Mouse (Mus musculus): ENCODE data around the gene Cplane1. TPM values are rescaled to one million over a fixed set of nuclear protein-coding genes. Genes with fewer than 3 reads are reported as not detected.
"Not testable (repeated sequence)": the region's sequence is repeated elsewhere in the genome, so short reads cannot be mapped to it uniquely, and the experiment has no call there.

The Cplane1 gene
- polyA plus RNA-seq, 1 experiment from 2014 or later, result 4.7 TPM

DNA sequence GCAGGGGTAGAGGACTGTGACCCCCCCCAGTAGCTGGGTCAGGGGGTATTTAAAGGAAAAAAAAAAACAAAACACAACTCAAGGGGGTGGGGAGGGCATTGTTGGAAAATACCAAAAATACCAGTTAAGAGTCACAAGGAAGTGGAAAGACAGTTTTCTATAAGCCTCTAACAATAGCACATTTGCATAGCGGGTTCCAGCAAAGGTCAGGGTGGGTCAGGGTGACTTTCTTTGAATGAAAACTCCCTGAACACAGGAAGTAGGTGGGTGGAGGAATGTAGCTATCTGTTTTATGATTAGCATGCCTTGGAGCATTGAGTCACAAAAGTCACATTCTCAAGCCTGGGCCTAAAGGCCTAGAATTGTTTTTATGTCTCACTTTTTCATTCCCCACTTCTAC is 65.3 kb downstream of the Cplane1 start:
- H3K4me2 ChIP-seq; H3K4me3 ChIP-seq; H3K27ac ChIP-seq (replicated peaks); ATAC-seq (ENCODE audit: extremely low read depth, insufficient number of reproducible peaks, low FRiP score, low TSS enrichment); H3K9ac ChIP-seq; H3K9me3 ChIP-seq; H3K27me3 ChIP-seq (replicated peaks); H3K4me1 ChIP-seq: not testable (repeated sequence)
- peaks cover 92% of the 10 kb centered on the region for H3K36me3 ChIP-seq
- 76% methylated on average over 1 of the region's 1 CpGs for WGBS

DNA sequence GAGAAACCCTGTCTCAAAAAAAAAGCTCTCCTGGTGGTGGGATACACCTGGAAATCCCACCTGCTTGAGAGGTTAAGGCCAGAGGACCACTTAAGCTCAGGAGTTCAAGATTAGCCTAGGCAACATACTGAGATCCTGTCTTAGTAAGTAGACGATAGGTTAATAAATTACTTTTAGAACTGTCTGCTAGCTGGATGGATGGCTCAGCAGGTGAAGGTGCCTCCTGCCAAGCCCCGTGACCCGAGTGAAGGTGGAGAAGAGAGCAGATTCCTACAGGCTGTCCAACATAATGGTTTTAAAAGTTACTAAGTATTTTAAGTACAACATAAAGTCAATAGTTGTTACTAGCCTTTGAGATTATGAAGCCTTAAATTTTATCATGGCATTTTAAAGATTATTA is 97.0 kb downstream of the Cplane1 start:
- H3K9me3 ChIP-seq, result no peaks in the 10 kb centered on the region
- ATAC-seq (ENCODE audit: extremely low read depth, insufficient number of reproducible peaks, low FRiP score, low TSS enrichment), result no peak
- H3K36me3 ChIP-seq, result peaks cover 83% of the 10 kb centered on the region
- H3K4me1 ChIP-seq, result no peaks in the 10 kb centered on the region
- no peak overlapping the region for H3K4me2 ChIP-seq
- H3K4me3 ChIP-seq, result no peak overlapping the region
- H3K27me3 ChIP-seq (replicated peaks), result no peaks in the 10 kb centered on the region
- H3K9ac ChIP-seq, result no peak overlapping the region
- 84% methylated on average over 3 of the region's 3 CpGs for WGBS
- H3K27ac ChIP-seq (replicated peaks), result no peak overlapping the region

DNA sequence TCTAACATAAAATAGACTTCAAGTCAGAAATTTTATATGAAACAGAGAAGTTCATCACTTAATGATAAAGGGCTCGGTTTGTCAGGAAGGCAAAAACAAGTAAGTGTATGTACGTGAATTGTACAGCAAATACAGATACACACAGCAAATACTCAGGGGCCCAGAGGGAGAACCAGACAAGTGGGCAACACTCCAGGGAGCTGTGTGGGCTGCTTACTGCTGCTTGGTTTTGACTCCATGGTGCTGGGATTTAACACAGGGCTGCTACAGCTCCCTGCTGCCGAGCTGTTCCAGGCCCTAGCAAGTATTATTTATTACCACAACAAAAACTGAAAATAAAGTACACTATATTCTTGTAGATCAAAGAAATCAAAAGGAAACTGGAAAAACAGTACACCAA is 98.3 kb downstream of the Cplane1 start:
- ATAC-seq (ENCODE audit: extremely low read depth, insufficient number of reproducible peaks, low FRiP score, low TSS enrichment), result no peak

DNA sequence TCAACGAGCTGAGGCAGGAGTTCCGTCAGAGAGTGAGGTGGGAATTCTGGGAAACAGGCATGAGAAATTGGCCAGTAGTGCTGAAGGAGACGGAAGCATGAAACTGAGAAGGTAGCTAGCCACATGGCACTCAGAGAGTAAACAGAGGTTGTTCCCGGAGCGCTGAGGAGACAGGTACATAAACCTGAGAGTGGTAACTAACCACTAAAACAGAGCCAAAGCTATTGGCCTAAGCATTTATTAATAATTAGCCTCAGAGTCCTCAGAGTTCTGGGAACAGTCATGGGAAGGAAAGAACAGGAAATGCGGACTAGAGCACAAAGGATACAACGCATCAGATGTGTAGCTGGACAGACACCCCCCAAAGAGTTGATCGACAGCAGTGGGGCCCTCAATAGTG is 99.3 kb downstream of the Cplane1 start:
- 87% methylated on average over 8 of the region's 8 CpGs for WGBS
- Histone ChIP-seq H3K4me1 (no peaks in the 10 kb centered on the region), H3K4me2 (no peak overlapping the region), H3K9ac (no peak overlapping the region), H3K27me3 (replicated peaks) (no peaks in the 10 kb centered on the region), H3K36me3 (peaks cover 89% of the 10 kb centered on the region), H3K9me3 (no peaks in the 10 kb centered on the region), H3K4me3 (no peak overlapping the region), H3K27ac (replicated peaks) (no peak overlapping the region)
- ATAC-seq (ENCODE audit: extremely low read depth, insufficient number of reproducible peaks, low FRiP score, low TSS enrichment), result no peak

More for the DNA sequence above, 98.3 kb downstream of the Cplane1 start:
- Histone ChIP-seq H3K36me3 (peaks cover 88% of the 10 kb centered on the region), H3K4me2 (no peak overlapping the region), H3K4me1 (no peaks in the 10 kb centered on the region), H3K4me3 (no peak overlapping the region), H3K27me3 (replicated peaks) (no peaks in the 10 kb centered on the region), H3K9ac (no peak overlapping the region), H3K9me3 (no peaks in the 10 kb centered on the region), H3K27ac (replicated peaks) (no peak overlapping the region)
- WGBS, result 85% methylated on average over 3 of the region's 3 CpGs

DNA sequence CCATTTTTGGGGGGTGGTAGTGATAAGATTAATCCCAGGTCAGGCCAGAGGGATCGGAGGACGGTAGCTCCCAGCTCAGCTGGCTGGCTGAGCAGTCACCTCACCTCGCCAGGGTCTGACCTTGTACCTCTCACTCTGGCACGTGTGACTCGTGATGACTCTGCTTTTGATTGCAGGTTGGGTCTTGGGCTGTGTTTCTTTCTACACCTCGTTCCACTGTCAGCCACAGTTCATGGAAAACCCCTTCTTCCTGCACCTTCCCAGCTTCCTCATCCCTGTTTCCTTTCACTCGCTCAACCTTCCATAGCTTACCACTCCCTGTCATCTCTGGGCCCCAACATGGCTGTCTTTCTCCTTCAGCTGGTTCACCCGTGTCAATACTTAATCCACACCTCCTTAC is 103.0 kb downstream of the Cplane1 start:
- no peak overlapping the region for H3K27ac ChIP-seq (replicated peaks)
- H3K4me1 ChIP-seq, result no peaks in the 10 kb centered on the region
- ATAC-seq (ENCODE audit: extremely low read depth, insufficient number of reproducible peaks, low FRiP score, low TSS enrichment), result no peak
- no peak overlapping the region for H3K4me2 ChIP-seq
- peaks cover 78% of the 10 kb centered on the region for H3K36me3 ChIP-seq
- no peak overlapping the region for H3K9ac ChIP-seq
- 65% methylated on average over 8 of the region's 8 CpGs for WGBS
- H3K27me3 ChIP-seq (replicated peaks), result no peaks in the 10 kb centered on the region
- 0 out of 2 replicates have a peak, but pooled peaks cover 5% of the 10 kb centered on the region for H3K9me3 ChIP-seq
- H3K4me3 ChIP-seq, result no peak overlapping the region

DNA sequence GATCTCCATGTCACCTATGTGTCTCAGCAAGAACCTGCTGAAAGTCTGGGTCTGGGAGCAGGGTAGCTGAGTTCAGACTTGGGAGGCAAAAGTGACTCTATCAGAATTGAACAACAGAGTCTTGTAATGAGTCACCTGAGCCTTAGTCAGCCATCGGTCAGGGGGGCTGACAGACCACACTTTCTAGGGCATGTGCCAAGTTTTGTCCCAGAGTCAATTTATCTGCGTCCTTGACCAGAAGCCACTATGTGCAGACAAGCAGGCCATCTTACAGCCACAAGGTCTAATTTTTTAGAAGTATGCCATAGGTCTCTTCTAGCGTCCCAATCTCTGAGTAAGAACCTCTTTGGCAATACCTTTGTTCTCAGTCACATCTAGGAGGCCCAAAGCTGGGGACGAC is 109.0 kb downstream of the Cplane1 start:
- H3K27ac ChIP-seq (replicated peaks); H3K9ac ChIP-seq; H3K9me3 ChIP-seq; ATAC-seq (ENCODE audit: extremely low read depth, insufficient number of reproducible peaks, low FRiP score, low TSS enrichment); H3K4me1 ChIP-seq; H3K4me3 ChIP-seq; H3K27me3 ChIP-seq (replicated peaks); H3K4me2 ChIP-seq: not testable (repeated sequence)
- 73% methylated on average over 4 of the region's 4 CpGs for WGBS
- peaks cover 25% of the 10 kb centered on the region for H3K36me3 ChIP-seq

DNA sequence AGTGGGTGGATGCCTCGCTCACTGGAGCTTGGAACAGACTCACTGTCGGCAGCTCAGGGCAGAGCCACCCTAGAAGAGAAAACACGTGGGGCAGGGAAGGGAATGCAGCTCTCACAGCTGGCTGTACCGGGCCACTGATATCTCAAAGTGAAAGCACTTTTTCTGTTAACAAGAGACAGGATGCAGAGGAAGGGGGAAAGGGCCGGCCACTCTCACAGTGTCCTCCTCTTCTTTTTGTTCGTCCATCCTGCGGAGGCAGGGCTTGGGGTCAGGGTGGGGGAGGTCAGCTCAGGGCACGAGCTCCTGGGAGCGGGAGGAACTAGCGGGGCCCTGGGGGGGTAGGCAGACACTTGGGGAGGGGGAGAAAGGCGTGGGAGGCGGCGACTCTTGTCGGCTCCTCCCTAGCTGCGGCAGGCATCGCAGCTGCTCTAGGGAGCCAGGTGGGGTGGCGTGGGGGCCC is 110.4 kb downstream of the Cplane1 start:
- H3K4me3 ChIP-seq, result peak overlapping the region; percentile 57

DNA sequence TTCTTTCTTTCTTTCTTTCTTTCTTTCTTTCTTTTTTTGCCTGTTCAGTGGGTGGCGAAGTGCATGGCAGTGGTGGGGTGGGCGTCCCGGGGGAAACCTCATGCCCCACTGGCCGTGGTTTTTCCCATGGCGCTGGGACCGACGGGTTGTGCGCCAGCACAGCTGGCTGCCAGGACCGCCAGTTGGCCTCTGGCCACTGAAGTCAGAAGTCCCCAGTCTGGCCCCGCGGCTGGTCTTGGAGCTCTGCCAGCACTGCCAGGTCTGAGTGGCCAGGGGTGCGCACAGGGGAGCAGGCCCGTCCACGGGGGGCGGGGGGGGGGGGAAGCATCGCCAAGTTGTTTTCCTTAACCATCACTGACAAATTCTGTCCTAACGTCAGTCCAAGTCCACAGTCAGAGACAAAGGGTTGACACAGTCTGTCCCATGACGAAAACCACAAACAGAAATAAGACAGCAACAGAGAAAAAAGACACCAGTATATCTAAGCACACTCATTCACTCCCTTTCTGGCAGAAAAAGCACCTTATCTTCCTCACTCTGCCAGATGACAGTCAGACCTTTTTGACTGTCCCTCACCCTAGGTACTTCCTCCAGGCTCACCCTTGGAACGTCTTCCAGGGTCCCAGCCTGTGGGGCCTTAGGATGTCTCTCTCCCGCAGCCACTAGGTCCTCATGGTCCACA is 111.2 kb downstream of the Cplane1 start:
- Histone ChIP-seq H3K27me3 (replicated peaks) (no peaks in the 10 kb centered on the region), H3K4me1 (0 out of 2 replicates have a peak, but pooled peaks cover 3% of the 10 kb centered on the region), H3K9me3 (0 out of 2 replicates have a peak, but pooled peaks cover 5% of the 10 kb centered on the region), H3K4me2 (peak overlapping the region; percentile 77), H3K4me3 (peak overlapping the region; percentile 57), H3K27ac (replicated peaks) (no peak overlapping the region), H3K36me3 (peaks cover 6% of the 10 kb centered on the region), H3K9ac (peak overlapping the region; percentile 56; the same call in 1 of the 2 replicates)
- WGBS, result 44% methylated on average over 20 of the region's 20 CpGs
- peak; percentile 63; the same call in 1 of the 2 replicates for ATAC-seq (ENCODE audit: extremely low read depth, insufficient number of reproducible peaks, low FRiP score, low TSS enrichment)

More for the DNA sequence above, 110.4 kb downstream of the Cplane1 start:
- 29% methylated on average over 16 of the region's 17 CpGs for WGBS
- peak overlapping the region; percentile 77 for H3K4me2 ChIP-seq
- H3K36me3 ChIP-seq, result peaks cover 13% of the 10 kb centered on the region
- 0 out of 2 replicates have a peak, but pooled peaks cover 3% of the 10 kb centered on the region for H3K4me1 ChIP-seq
- 0 out of 2 replicates have a peak, but pooled peaks cover 5% of the 10 kb centered on the region for H3K9me3 ChIP-seq
- peak overlapping the region; percentile 78 for H3K9ac ChIP-seq
- H3K27me3 ChIP-seq (replicated peaks), result no peaks in the 10 kb centered on the region
- H3K27ac ChIP-seq (replicated peaks), result peak overlapping the region; percentile 61
- ATAC-seq (ENCODE audit: extremely low read depth, insufficient number of reproducible peaks, low FRiP score, low TSS enrichment), result no peak; the same call in 1 of the 2 replicates

DNA sequence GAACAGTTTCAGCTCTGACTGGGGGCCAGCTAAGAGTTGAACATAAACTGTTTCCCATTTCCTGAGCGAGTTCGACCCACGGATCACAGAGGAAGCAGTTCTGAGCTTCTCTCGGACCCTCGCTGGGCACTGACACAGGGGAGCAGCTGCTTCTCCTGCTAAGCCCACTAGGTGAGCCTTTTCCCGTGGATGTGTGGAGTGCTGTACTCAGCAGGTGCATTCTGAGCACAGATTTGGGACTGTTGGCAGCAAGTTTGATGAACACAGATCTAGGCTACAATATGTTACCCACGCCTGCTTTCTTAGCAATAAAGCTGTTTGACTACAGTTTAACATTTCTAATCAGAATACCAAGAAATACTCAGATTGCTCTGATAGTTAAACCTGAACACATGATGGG is 112.8 kb downstream of the Cplane1 start:
- no peaks in the 10 kb centered on the region for H3K27me3 ChIP-seq (replicated peaks)
- H3K27ac ChIP-seq (replicated peaks), result no peak overlapping the region
- H3K9ac ChIP-seq, result no peak overlapping the region
- no peak overlapping the region for H3K4me2 ChIP-seq
- no peaks in the 10 kb centered on the region for H3K36me3 ChIP-seq
- no peak overlapping the region for H3K4me3 ChIP-seq
- 77% methylated on average over 7 of the region's 7 CpGs for WGBS
- H3K4me1 ChIP-seq, result 0 out of 2 replicates have a peak, but pooled peaks cover 3% of the 10 kb centered on the region
- no peaks in the 10 kb centered on the region for H3K9me3 ChIP-seq
- no peak for ATAC-seq (ENCODE audit: extremely low read depth, insufficient number of reproducible peaks, low FRiP score, low TSS enrichment)

DNA sequence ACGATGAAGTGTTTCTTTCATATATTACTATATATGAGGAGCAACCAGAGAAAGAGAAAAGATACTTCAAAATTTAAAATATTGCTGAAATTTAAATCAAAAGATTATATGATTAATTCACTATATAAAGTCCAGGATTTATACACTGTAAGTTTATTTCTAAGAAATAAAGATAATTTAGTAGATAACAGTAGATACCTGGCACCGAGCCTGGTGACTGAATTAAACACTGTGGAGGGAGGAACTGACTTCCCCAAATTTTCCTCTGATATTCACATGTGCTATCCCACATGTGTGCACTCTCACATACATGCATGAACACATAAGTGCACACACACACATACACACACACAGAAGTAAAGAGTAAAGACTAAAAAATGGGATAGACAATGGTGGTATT is 113.2 kb downstream of the Cplane1 start:
- no peaks in the 10 kb centered on the region for H3K27me3 ChIP-seq (replicated peaks)

DNA sequence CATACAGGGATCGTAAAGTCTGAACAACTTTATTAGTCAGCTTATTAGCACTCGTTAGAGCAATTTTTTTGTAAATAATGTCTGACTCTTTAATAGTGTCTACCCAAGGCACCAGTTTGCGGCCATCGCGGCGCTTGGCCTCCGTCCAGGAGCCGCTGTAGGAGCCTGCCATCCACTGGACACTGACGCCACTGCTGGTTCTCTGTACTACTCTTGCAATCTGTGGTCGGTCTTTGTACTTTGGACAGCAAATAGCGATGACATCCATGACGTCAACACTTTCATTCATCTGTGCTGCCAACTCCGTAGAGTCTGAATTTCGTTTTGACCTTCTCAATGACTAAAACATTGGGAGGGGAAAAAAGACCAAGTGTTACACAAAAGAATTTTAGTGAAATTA is 122.3 kb downstream of the Cplane1 start:
- Histone ChIP-seq H3K27ac (replicated peaks) (no peak overlapping the region), H3K9me3 (no peaks in the 10 kb centered on the region), H3K4me3 (no peak overlapping the region), H3K4me2 (no peak overlapping the region), H3K27me3 (replicated peaks) (no peaks in the 10 kb centered on the region), H3K4me1 (peaks cover 2% of the 10 kb centered on the region; the same call in 1 of the 2 replicates), H3K36me3 (peaks cover 61% of the 10 kb centered on the region), H3K9ac (no peak overlapping the region)
- 84% methylated on average over 14 of the region's 14 CpGs for WGBS
- no peak for ATAC-seq (ENCODE audit: extremely low read depth, insufficient number of reproducible peaks, low FRiP score, low TSS enrichment)

More for the DNA sequence above, 113.2 kb downstream of the Cplane1 start:
- ATAC-seq (ENCODE audit: extremely low read depth, insufficient number of reproducible peaks, low FRiP score, low TSS enrichment), result no peak
- Histone ChIP-seq H3K9me3 (no peaks in the 10 kb centered on the region), H3K4me3 (no peak overlapping the region), H3K4me1 (0 out of 2 replicates have a peak, but pooled peaks cover 3% of the 10 kb centered on the region), H3K27ac (replicated peaks) (no peak overlapping the region), H3K4me2 (no peak overlapping the region), H3K9ac (no peak overlapping the region), H3K36me3 (no peaks in the 10 kb centered on the region)
- 72% methylated on average over 2 of the region's 2 CpGs for WGBS

DNA sequence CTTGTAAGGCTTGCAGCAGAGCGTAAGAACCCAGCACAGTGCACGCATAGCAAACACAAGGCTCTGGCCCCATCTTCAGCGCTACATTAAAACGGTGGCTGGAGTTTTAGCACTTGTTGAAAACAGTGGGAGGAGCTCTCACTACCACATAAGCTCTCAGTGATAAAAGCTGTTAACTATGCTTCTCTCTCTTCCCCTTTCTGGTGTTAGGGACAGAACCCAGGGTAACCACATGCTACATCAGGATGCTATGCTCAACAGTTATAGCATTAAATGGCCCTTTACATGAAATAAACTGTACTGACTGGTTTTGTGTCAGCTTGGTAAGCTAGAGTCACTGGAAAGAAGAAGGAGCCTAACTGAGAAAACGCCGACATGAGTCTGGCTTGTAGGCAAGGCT is 125.2 kb downstream of the Cplane1 start:
- no peaks in the 10 kb centered on the region for H3K4me1 ChIP-seq
- H3K4me3 ChIP-seq, result no peak overlapping the region
- 80% methylated on average over 6 of the region's 6 CpGs for WGBS
- no peak overlapping the region for H3K4me2 ChIP-seq
- H3K9me3 ChIP-seq, result no peaks in the 10 kb centered on the region
- no peaks in the 10 kb centered on the region for H3K27me3 ChIP-seq (replicated peaks)
- no peak overlapping the region for H3K27ac ChIP-seq (replicated peaks)
- no peak overlapping the region for H3K9ac ChIP-seq
- peaks cover 87% of the 10 kb centered on the region for H3K36me3 ChIP-seq
- no peak for ATAC-seq (ENCODE audit: extremely low read depth, insufficient number of reproducible peaks, low FRiP score, low TSS enrichment)
